9 mouse cellular contexts compared by ENCODE assay signal in the genomic region with DNA sequence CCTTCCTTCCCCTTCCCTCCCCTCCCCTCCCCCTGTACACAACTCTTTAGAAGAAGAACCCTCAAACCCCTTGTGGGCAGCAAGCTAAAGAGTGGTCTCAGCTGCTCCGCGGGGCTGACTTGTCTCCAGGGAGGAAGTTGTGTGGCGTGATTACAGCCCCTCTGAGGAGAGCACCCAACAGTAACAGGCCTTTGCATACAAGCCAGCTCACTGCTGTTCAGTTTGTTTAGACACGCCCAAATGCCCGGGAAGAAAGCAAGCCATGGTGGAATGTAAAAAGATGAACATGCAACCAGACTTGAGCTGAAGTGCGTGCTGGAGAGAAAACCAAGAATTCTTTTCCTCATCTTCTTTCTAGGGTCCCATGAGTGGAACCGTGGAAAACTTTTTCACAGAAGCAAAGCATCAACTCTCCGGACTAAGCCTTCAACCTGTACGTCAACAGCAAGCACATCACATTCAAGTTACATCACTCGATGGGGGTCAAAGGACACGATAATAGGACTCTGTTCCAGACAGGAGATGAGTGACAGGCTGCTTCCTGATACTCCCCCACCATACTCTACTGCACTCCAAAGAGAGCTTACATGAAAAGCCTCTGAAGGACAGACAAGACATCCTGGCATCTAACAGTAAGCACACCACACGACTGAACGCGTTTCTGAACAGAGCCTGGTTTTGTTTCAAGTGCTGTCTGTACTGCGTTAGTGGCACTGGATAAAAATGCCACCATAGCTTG.
DNase-seq lines count a peak whose midpoint lies in the region; ATAC-seq and TF ChIP-seq lines count a peak whose summit lies in the region.
"Had no signal": no experiment of that assay in that cellular context is flagged by ENCODE, and none has a peak within 500 bp of the region (broad histone marks: within the 10 kb centered on the region; RNA-seq: fewer than 3 reads in every experiment).

No protein-coding gene starts in this region.

- peak; percentile 49 for DNase-seq in embryo, embryonic 10 days (ENCODE audit: low spot score)
- DNase-seq in embryo, embryonic 11 days = no peak
- no peak for DNase-seq in midbrain, embryonic 11.5 days (ENCODE audit: low spot score, missing footprints)
- DNase-seq in midbrain, postnatal 0 days (ENCODE audit: low spot score) = no peak
- no peak for DNase-seq in right cerebral cortex, postnatal 36 days (ENCODE audit: low spot score in 2 of 2)
- no peak for DNase-seq in natural killer cell, adult 2 months (ENCODE audit: low spot score in 2 of 2)
- DNase-seq: right cerebral cortex, adult 18-20 months had no signal

- H3K4me1 ChIP-seq in midbrain, embryonic 11.5 days (ENCODE audit: control insufficient read depth, insufficient read depth, low read length) = peaks cover 13% of the 10 kb centered on the region
- no peaks in the 10 kb centered on the region; the same call in 1 of the 2 replicates for H3K4me1 ChIP-seq in midbrain, postnatal 0 days (ENCODE audit: insufficient read depth, low read length)
- peaks cover 40% of the 10 kb centered on the region for H3K4me1 ChIP-seq in limb, embryonic 13.5 days
- H3K4me1 ChIP-seq in stomach, embryonic 14.5 days (ENCODE audit: control insufficient read depth, insufficient read depth, low read length) = peaks cover 15% of the 10 kb centered on the region; the same call in 1 of the 2 replicates

- no peak overlapping the region for H3K27ac ChIP-seq in midbrain, embryonic 11.5 days (ENCODE audit: low read depth, low read length)
- H3K27ac ChIP-seq in midbrain, postnatal 0 days (ENCODE audit: low read depth, low read length) = no peak overlapping the region
- no peak overlapping the region; the same call in 1 of the 2 replicates for H3K27ac ChIP-seq in limb, embryonic 13.5 days
- no peak overlapping the region for H3K27ac ChIP-seq in stomach, embryonic 14.5 days (ENCODE audit: low read length)

- ATAC-seq in midbrain, embryonic 11.5 days (ENCODE audit: low FRiP score) = peak; percentile 53
- ATAC-seq in midbrain, postnatal 0 days (ENCODE audit: low FRiP score) = no peak
- ATAC-seq in limb, embryonic 13.5 days (ENCODE audit: low FRiP score, low read depth) = 0 out of 2 replicates have a peak, but pooled peaks have one; percentile 17
- 0 out of 2 replicates have a peak, but pooled peaks have one; percentile 29 for ATAC-seq in stomach, embryonic 14.5 days (ENCODE audit: insufficient number of reproducible peaks, insufficient read depth, low FRiP score, low read depth)

- no peak for TF ChIP-seq CTCF in midbrain, postnatal 0 days (IDR thresholded peaks at IDR 0.05)

- H3K9ac ChIP-seq in midbrain, embryonic 11.5 days (ENCODE audit: low read length) = no peak overlapping the region
- no peak overlapping the region for H3K9ac ChIP-seq in midbrain, postnatal 0 days (replicated peaks; ENCODE audit: low read length, poor library complexity, severe bottlenecking)
- H3K9ac ChIP-seq in limb, embryonic 13.5 days = no peak overlapping the region
- no peak overlapping the region for H3K9ac ChIP-seq in stomach, embryonic 14.5 days (replicated peaks; ENCODE audit: low read depth, low read length)

- no peaks in the 10 kb centered on the region for H3K36me3 ChIP-seq in midbrain, embryonic 11.5 days (ENCODE audit: control insufficient read depth, insufficient read depth, low read length)
- no peaks in the 10 kb centered on the region for H3K36me3 ChIP-seq in midbrain, postnatal 0 days (ENCODE audit: insufficient read depth, low read length)
- H3K36me3 ChIP-seq in limb, embryonic 13.5 days = no peaks in the 10 kb centered on the region
- H3K36me3 ChIP-seq in stomach, embryonic 14.5 days (ENCODE audit: control insufficient read depth, insufficient read depth, low read length) = no peaks in the 10 kb centered on the region

- H3K27me3 ChIP-seq in midbrain, embryonic 11.5 days (ENCODE audit: control insufficient read depth, insufficient read depth, low read length) = no peaks in the 10 kb centered on the region
- H3K27me3 ChIP-seq in midbrain, postnatal 0 days (ENCODE audit: insufficient read depth, low read length) = no peaks in the 10 kb centered on the region
- no peaks in the 10 kb centered on the region for H3K27me3 ChIP-seq in limb, embryonic 13.5 days
- no peaks in the 10 kb centered on the region for H3K27me3 ChIP-seq in stomach, embryonic 14.5 days (ENCODE audit: control insufficient read depth, insufficient read depth, low read length)

- H3K9me3 ChIP-seq in midbrain, embryonic 11.5 days (ENCODE audit: control insufficient read depth, low read length) = no peaks in the 10 kb centered on the region
- no peaks in the 10 kb centered on the region for H3K9me3 ChIP-seq in midbrain, postnatal 0 days (ENCODE audit: low read length)
- H3K9me3 ChIP-seq in limb, embryonic 13.5 days = no peaks in the 10 kb centered on the region
- H3K9me3 ChIP-seq in stomach, embryonic 14.5 days (ENCODE audit: control insufficient read depth, low read depth, low read length) = no peaks in the 10 kb centered on the region

- WGBS in midbrain, embryonic 11.5 days = 62% methylated on average over 15 of the region's 15 CpGs
- 48% methylated on average over 15 of the region's 15 CpGs for WGBS in midbrain, postnatal 0 days
- WGBS in limb, embryonic 13.5 days = 44% methylated on average over 15 of the region's 15 CpGs
- 41% methylated on average over 15 of the region's 15 CpGs for WGBS in stomach, embryonic 14.5 days

- H3K4me2 ChIP-seq in midbrain, embryonic 11.5 days = no peak overlapping the region
- no peak overlapping the region for H3K4me2 ChIP-seq in midbrain, postnatal 0 days (ENCODE audit: low read depth, low read length, poor library complexity, severe bottlenecking)
- no peak overlapping the region for H3K4me2 ChIP-seq in limb, embryonic 13.5 days (replicated peaks)
- no peak overlapping the region for H3K4me2 ChIP-seq in stomach, embryonic 14.5 days (replicated peaks; ENCODE audit: low read depth, low read length)

- H3K4me3 ChIP-seq in midbrain, embryonic 11.5 days (ENCODE audit: low read depth, low read length) = no peak overlapping the region
- no peak overlapping the region for H3K4me3 ChIP-seq in midbrain, postnatal 0 days (ENCODE audit: low read depth, low read length)
- H3K4me3 ChIP-seq in limb, embryonic 13.5 days = no peak overlapping the region
- H3K4me3 ChIP-seq in stomach, embryonic 14.5 days (ENCODE audit: low read depth, low read length) = no peak overlapping the region
